Mouse (Mus musculus) C2C12 (cell line): Measurements from ENCODE around the gene Tbxa2r. TPM values are rescaled to one million over a fixed set of nuclear protein-coding genes. Genes with fewer than 3 reads are reported as not detected.

ENCODE experiments used
- H3K27me3 ChIP-seq: one replicate; pipeline ENCODE4 v1.6.1; 2011; ENCODE audit not compliant: control insufficient read depth, insufficient read depth, insufficient read length
- H3K36me3 ChIP-seq: one replicate; pipeline ENCODE4 v1.6.1; 2011; ENCODE audit not compliant: control insufficient read depth, insufficient read depth
- H3K4me3 ChIP-seq: one replicate; pipeline ENCODE4 v1.5.1; 2011; ENCODE audit warnings: mild to moderate bottlenecking, control low read depth; ENCODE audit not compliant: poor library complexity, insufficient read depth, severe bottlenecking
- H3K79me2 ChIP-seq: one replicate; pipeline ENCODE4 v1.6.1; 2011; ENCODE audit not compliant: control insufficient read depth, insufficient read depth
- H3K79me3 ChIP-seq: one replicate; pipeline ENCODE4 v1.6.1; 2011; ENCODE audit warnings: low read depth, control low read depth
- H3ac ChIP-seq: one replicate; pipeline ENCODE3; 2011; ENCODE audit warnings: low read depth; ENCODE audit not compliant: control insufficient read depth, insufficient read length
- CEBPB ChIP-seq: IDR thresholded peaks from one replicate; pipeline ENCODE4 v1.6.1; 2011; ENCODE audit warnings: low read depth, mild to moderate bottlenecking, control low read depth, moderate library complexity
- CTCF ChIP-seq: IDR thresholded peaks from one replicate; pipeline ENCODE4 v1.5.1; 2011; ENCODE audit not compliant: control insufficient read depth, insufficient read depth, insufficient read length
- FOSL1 ChIP-seq: IDR thresholded peaks from one replicate; pipeline ENCODE4 v1.8.0; 2011; ENCODE audit warnings: mild to moderate bottlenecking, low read length; ENCODE audit not compliant: poor library complexity, insufficient read depth, severe bottlenecking
- MAX ChIP-seq: IDR thresholded peaks from one replicate; pipeline ENCODE4 v1.6.1; 2011; ENCODE audit warnings: mild to moderate bottlenecking, control low read depth
- MYOD1 ChIP-seq: IDR thresholded peaks from one replicate; pipeline ENCODE4 v1.6.1; 2011; ENCODE audit warnings: low read depth; ENCODE audit not compliant: control insufficient read depth, insufficient read length
- MYOG ChIP-seq: IDR thresholded peaks from one replicate; pipeline ENCODE4 v1.6.1; 2011; ENCODE audit not compliant: control insufficient read depth, insufficient read length; ENCODE audit errors: extremely low read depth
- USF1 ChIP-seq: IDR thresholded peaks from one replicate; pipeline ENCODE4 v1.6.1; 2011; ENCODE audit warnings: low read depth, mild to moderate bottlenecking, control low read depth, moderate library complexity
- polyA plus RNA-seq: library from polyadenylated mRNA; unstranded; fragments of >200 nt; fragmentation: generic; extraction: Trizol; gene quantifications from one replicate; pipeline ENCODE4 v1.2.1, GENCODE M21; 2012; ENCODE audit warnings: missing spikeins

Gene Tbxa2r
- polyA plus RNA-seq, 1 experiment, result 0.02 TPM

DNA sequence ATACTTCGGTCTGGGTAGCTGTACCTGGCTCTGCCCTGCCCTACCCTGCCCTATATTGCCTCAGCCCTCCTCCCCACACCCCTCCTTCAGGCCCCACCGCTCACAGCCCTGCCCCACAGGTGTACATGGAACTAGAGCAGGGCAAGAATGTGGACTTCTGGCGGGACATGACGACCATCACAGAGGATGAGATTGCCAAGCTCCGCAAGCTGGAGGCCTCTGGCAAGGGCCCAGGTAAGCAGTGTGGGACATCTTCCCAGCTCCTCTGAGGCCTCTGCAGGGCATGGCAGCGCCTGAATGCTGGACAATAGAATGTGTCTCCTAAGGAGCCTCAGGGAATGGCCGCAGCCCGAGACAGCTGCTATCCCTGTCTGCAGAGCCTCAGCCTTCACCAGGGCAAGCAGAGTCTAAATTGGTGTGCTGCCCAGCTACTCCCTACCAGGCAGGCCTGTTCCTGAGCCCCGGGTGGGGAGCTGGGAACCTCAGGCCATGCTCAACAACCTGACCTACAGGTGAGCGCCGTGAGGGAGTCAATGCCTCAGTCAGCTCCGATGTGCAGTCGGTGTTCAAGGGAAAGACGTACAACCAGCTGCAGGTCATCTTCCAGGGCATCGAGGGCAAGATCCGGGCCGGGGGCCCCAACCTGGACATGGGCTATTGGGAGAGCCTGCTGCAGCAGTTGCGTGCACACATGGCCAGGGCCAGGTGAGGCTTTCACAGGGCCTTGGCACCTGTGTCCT lies 4.6 kb upstream of the Tbxa2r start:
- Histone ChIP-seq H3K36me3 (peaks cover 50% of the 10 kb centered on the region), H3K79me2 (peaks cover 30% of the 10 kb centered on the region), H3K4me3 (no peak overlapping the region), H3ac (no peak overlapping the region), H3K79me3 (peaks cover 20% of the 10 kb centered on the region), H3K27me3 (no peaks in the 10 kb centered on the region)
- TF ChIP-seq USF1 (no peak), MAX (no peak), CTCF (no peak), FOSL1 (no peak), MYOG (no peak), MYOD1 (no peak), CEBPB (no peak)

DNA sequence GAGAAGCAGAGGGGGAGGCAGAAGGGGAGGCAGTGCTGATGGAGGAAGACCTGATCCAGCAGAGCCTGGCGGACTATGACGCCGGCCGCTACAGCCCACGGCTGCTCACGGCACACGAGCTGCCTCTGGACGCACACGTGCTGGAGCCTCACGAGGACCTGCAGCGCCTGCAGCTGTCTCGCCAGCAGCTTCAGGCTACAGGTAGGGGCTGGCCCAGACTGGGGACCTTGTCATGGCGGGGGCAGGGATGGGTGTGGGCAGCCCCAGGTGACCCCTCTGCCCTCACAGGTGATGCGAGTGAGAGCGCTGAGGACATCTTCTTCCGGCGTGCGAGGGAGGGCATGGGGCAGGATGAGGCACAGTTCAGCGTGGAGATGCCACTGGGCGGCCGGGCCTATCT lies 3.4 kb upstream of the Tbxa2r start:
- H3K79me2 ChIP-seq, result peaks cover 30% of the 10 kb centered on the region
- peaks cover 20% of the 10 kb centered on the region for H3K79me3 ChIP-seq
- H3K4me3 ChIP-seq, result no peak overlapping the region
- no peaks in the 10 kb centered on the region for H3K27me3 ChIP-seq
- TF ChIP-seq USF1, result no peak
- no peak for TF ChIP-seq MAX
- no peak for TF ChIP-seq CEBPB
- no peak for TF ChIP-seq MYOG
- no peak overlapping the region for H3ac ChIP-seq
- H3K36me3 ChIP-seq, result peaks cover 50% of the 10 kb centered on the region

DNA sequence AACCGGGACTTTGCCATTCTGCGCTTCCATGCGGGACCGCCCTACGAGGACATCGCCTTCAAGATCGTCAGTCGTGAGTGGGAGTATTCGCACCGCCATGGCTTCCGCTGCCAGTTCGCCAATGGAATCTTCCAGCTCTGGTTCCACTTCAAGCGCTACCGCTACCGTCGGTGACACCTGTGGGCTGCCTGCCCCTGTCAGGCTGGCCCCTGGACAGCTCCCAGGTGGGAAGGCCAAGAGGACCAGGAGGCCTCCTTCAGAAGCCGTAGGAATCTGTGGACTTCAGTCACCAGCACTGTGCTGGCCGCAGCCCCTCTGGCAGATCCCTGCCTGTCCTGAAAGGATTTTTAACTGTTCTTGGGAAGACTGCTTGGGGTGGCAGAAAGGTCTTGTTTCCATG lies 2.8 kb upstream of the Tbxa2r start:
- peaks cover 20% of the 10 kb centered on the region for H3K79me3 ChIP-seq
- peaks cover 50% of the 10 kb centered on the region for H3K36me3 ChIP-seq
- no peak overlapping the region for H3K4me3 ChIP-seq
- TF ChIP-seq MYOD1 (no peak), USF1 (no peak), CTCF (no peak), CEBPB (no peak), FOSL1 (no peak), MAX (no peak), MYOG (no peak)
- peaks cover 30% of the 10 kb centered on the region for H3K79me2 ChIP-seq
- H3K27me3 ChIP-seq, result no peaks in the 10 kb centered on the region
- no peak overlapping the region for H3ac ChIP-seq

- no peak for TF ChIP-seq CEBPB
- TF ChIP-seq MYOG, result no peak
- TF ChIP-seq USF1, result no peak
- no peak for TF ChIP-seq MYOD1
- TF ChIP-seq FOSL1, result no peak
- no peak for TF ChIP-seq CTCF
- no peak for TF ChIP-seq MAX
- H3K79me3 ChIP-seq, result peaks cover 14% of the 10 kb centered on the region
- H3K36me3 ChIP-seq, result peaks cover 50% of the 10 kb centered on the region
Observed at GRCm38 (mm10) chr10:81326858-81327257, 1.7 kb upstream of the Tbxa2r start.

DNA sequence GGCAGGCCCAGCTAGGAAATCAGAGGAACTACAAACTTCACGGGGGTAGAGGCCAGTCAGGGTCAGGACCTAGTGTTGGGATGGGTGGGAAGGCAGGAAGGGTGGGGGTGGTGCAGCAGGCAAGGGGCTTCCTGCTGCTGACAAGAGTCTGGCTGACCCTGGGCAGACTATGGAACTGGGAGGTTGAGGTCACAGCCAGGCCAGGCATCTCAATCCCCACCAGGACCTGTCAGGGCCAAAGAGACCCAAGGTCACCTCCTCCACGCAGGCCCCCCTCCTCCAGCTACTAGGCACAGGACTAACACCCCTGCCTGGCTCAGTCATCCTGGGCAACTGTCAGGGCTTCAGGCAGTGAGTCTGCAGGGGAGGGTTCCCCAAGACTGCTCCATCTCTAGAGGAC lies 572 bp upstream of the Tbxa2r start:
- Histone ChIP-seq H3ac (no peak overlapping the region), H3K36me3 (peaks cover 40% of the 10 kb centered on the region), H3K4me3 (no peak overlapping the region), H3K79me3 (peaks cover 4% of the 10 kb centered on the region), H3K27me3 (no peaks in the 10 kb centered on the region), H3K79me2 (peaks cover 10% of the 10 kb centered on the region)
- no peak for TF ChIP-seq MYOD1
- no peak for TF ChIP-seq CEBPB
- no peak for TF ChIP-seq MAX
- TF ChIP-seq CTCF, result no peak
- TF ChIP-seq FOSL1, result no peak
- TF ChIP-seq MYOG, result no peak
- TF ChIP-seq USF1, result no peak

More at GRCm38 (mm10) chr10:81326858-81327257, 1.7 kb upstream of the Tbxa2r start:
- Histone ChIP-seq H3K79me2 (peaks cover 21% of the 10 kb centered on the region), H3K4me3 (no peak overlapping the region), H3K27me3 (no peaks in the 10 kb centered on the region), H3ac (no peak overlapping the region)
